Mouse (Mus musculus) myocyte (in vitro differentiated cells): ENCODE data around the gene Fam71e1. TPM values are rescaled to one million over a fixed set of nuclear protein-coding genes. Genes with fewer than 3 reads are reported as not detected.

ENCODE experiments used
- H3K27me3 ChIP-seq: one replicate; pipeline ENCODE4 v1.6.1; 2011; ENCODE audit not compliant: control insufficient read depth, insufficient read depth, insufficient read length
- H3K36me3 ChIP-seq: one replicate; pipeline ENCODE4 v1.6.1; 2011; ENCODE audit not compliant: control insufficient read depth, insufficient read depth
- H3K4me2 ChIP-seq: one replicate; pipeline ENCODE4 v1.6.1; 2011; ENCODE audit warnings: low read depth, control low read depth
- H3K4me3 ChIP-seq: one replicate; pipeline ENCODE4 v1.5.1; 2011; ENCODE audit warnings: mild to moderate bottlenecking, control low read depth, moderate library complexity
- H3K79me2 ChIP-seq: one replicate; pipeline ENCODE4 v1.6.1; 2011; ENCODE audit not compliant: control insufficient read depth, insufficient read depth
- H3ac ChIP-seq: one replicate; pipeline ENCODE4 v1.6.1; 2011; ENCODE audit not compliant: control insufficient read depth, insufficient read length
- CEBPB ChIP-seq: IDR thresholded peaks from 2 replicates; pipeline ENCODE4 v1.6.1; 2011; ENCODE audit warnings: mild to moderate bottlenecking, moderate library complexity; ENCODE audit not compliant: poor library complexity, insufficient read depth, severe bottlenecking
- E2F4 ChIP-seq: IDR thresholded peaks from one replicate; pipeline ENCODE4 v1.6.1; 2011; ENCODE audit warnings: mild to moderate bottlenecking, control low read depth, moderate library complexity; ENCODE audit not compliant: insufficient read depth
- MAX ChIP-seq: IDR thresholded peaks from one replicate; pipeline ENCODE4 v1.6.1; 2011; ENCODE audit warnings: low read depth, mild to moderate bottlenecking, control low read depth
- MYOD1 ChIP-seq, 3 experiments: IDR thresholded peaks; one replicate each; pipeline ENCODE4 v1.6.1; 2011; ENCODE audit warnings: control low read depth in 2 of 3, low read depth in 2 of 3, mild to moderate bottlenecking in 2 of 3, moderate library complexity in 1 of 3; ENCODE audit not compliant: insufficient read length in 2 of 3, control insufficient read depth in 1 of 3
- MYOG ChIP-seq, 3 experiments: IDR thresholded peaks; one replicate each; pipeline ENCODE4 v1.6.1; 2011; ENCODE audit warnings: control low read depth in 2 of 3, low read depth in 2 of 3, mild to moderate bottlenecking in 2 of 3; ENCODE audit not compliant: insufficient read length in 2 of 3, control insufficient read depth in 1 of 3, insufficient read depth in 1 of 3
- POLR2A ChIP-seq: IDR thresholded peaks from one replicate; pipeline ENCODE4 v1.6.1; 2011; ENCODE audit warnings: low read depth, mild to moderate bottlenecking, control low read depth, moderate library complexity; ENCODE audit not compliant: insufficient read length
- POLR2AphosphoS2 ChIP-seq: IDR thresholded peaks from one replicate; pipeline ENCODE4 v1.6.1; 2011; ENCODE audit warnings: low read depth, control low read depth; ENCODE audit not compliant: insufficient read length
- REST ChIP-seq: IDR thresholded peaks from one replicate; pipeline ENCODE4 v1.6.1; 2011; ENCODE audit warnings: mild to moderate bottlenecking, control low read depth, moderate library complexity; ENCODE audit not compliant: insufficient read depth, insufficient read length
- SRF ChIP-seq: IDR thresholded peaks from one replicate; pipeline ENCODE4 v1.6.1; 2011; ENCODE audit warnings: low read depth; ENCODE audit not compliant: control insufficient read depth, insufficient read length
- TCF12 ChIP-seq: IDR thresholded peaks from one replicate; pipeline ENCODE4 v1.6.1; 2011; ENCODE audit warnings: mild to moderate bottlenecking, control low read depth; ENCODE audit not compliant: poor library complexity, insufficient read depth, severe bottlenecking
- TCF3 ChIP-seq: IDR thresholded peaks from one replicate; pipeline ENCODE4 v1.6.1; 2011; ENCODE audit warnings: low read depth, control low read depth; ENCODE audit not compliant: insufficient read length
- USF1 ChIP-seq: IDR thresholded peaks from one replicate; pipeline ENCODE4 v1.6.1; 2011; ENCODE audit warnings: low read depth, mild to moderate bottlenecking, control low read depth, moderate library complexity
- polyA plus RNA-seq: library from polyadenylated mRNA; unstranded; fragments of >200 nt; fragmentation: generic; extraction: Trizol; gene quantifications from one replicate; pipeline ENCODE4 v1.2.1, GENCODE M21; 2012; ENCODE audit warnings: missing spikeins

The Fam71e1 gene
- polyA plus RNA-seq, 1 experiment: 1.7 TPM

GRCm38 (mm10) chr7:44485572-44486195 is 10.7 kb upstream of the Fam71e1 start:
- Histone ChIP-seq H3K79me2 (no peaks in the 10 kb centered on the region), H3K4me2 (no peak overlapping the region), H3K36me3 (no peaks in the 10 kb centered on the region), H3K4me3 (no peak overlapping the region), H3ac (no peak overlapping the region), H3K27me3 (no peaks in the 10 kb centered on the region)
- TF ChIP-seq POLR2A: peak; percentile 13
- no peak for TF ChIP-seq TCF12

- Histone ChIP-seq H3ac (no peak overlapping the region), H3K79me2 (no peaks in the 10 kb centered on the region), H3K27me3 (no peaks in the 10 kb centered on the region), H3K4me3 (no peak overlapping the region), H3K36me3 (no peaks in the 10 kb centered on the region), H3K4me2 (no peak overlapping the region)
- no peak for TF ChIP-seq USF1
- peak in 2 of 3 experiments; percentile 24 to 53 for TF ChIP-seq MYOG (IDR thresholded peaks at IDR 0.05; ENCODE audit: control insufficient read depth in 1 of 3, insufficient read depth in 1 of 3, insufficient read length in 2 of 3, low read depth in 2 of 3)
- no peak for TF ChIP-seq MAX
- TF ChIP-seq TCF12: no peak
- TF ChIP-seq E2F4: no peak
- TF ChIP-seq MYOD1 (IDR thresholded peaks at IDR 0.05; ENCODE audit: control insufficient read depth in 1 of 3, insufficient read length in 2 of 3, low read depth in 2 of 3): peak in 2 of 3 experiments; percentile 33 to 69
- no peak for TF ChIP-seq CEBPB
- TF ChIP-seq SRF: no peak
- no peak for TF ChIP-seq REST
- TF ChIP-seq POLR2A: peak; percentile 63
- TF ChIP-seq TCF3: no peak
- peak; percentile 95 for TF ChIP-seq POLR2AphosphoS2
Measured at GRCm38 (mm10) chr7:44486927-44487575, 9.3 kb upstream of the Fam71e1 start.

GRCm38 (mm10) chr7:44487936-44488335 is 8.4 kb upstream of the Fam71e1 start:
- no peak overlapping the region for H3K4me2 ChIP-seq
- no peaks in the 10 kb centered on the region for H3K36me3 ChIP-seq
- H3K27me3 ChIP-seq: no peaks in the 10 kb centered on the region
- no peak for TF ChIP-seq MAX
- no peak for TF ChIP-seq E2F4
- no peak for TF ChIP-seq POLR2AphosphoS2
- TF ChIP-seq TCF3: no peak
- no peak for TF ChIP-seq SRF
- no peak for TF ChIP-seq USF1
- no peak for TF ChIP-seq REST
- no peak for TF ChIP-seq MYOD1 (IDR thresholded peaks at IDR 0.05; ENCODE audit: control insufficient read depth in 1 of 3, insufficient read length in 2 of 3, low read depth in 2 of 3)
- TF ChIP-seq MYOG (IDR thresholded peaks at IDR 0.05; ENCODE audit: control insufficient read depth in 1 of 3, insufficient read depth in 1 of 3, insufficient read length in 2 of 3, low read depth in 2 of 3): no peak
- TF ChIP-seq CEBPB: no peak
- no peak for TF ChIP-seq TCF12
- no peak for TF ChIP-seq POLR2A
- no peaks in the 10 kb centered on the region for H3K79me2 ChIP-seq
- H3ac ChIP-seq: no peak overlapping the region
- no peak overlapping the region for H3K4me3 ChIP-seq

GRCm38 (mm10) chr7:44488545-44488944 is 7.8 kb upstream of the Fam71e1 start:
- Histone ChIP-seq H3K4me3 (no peak overlapping the region), H3K27me3 (no peaks in the 10 kb centered on the region), H3K4me2 (no peak overlapping the region), H3K36me3 (no peaks in the 10 kb centered on the region), H3K79me2 (no peaks in the 10 kb centered on the region), H3ac (no peak overlapping the region)
- TF ChIP-seq TCF12 (no peak), POLR2A (no peak), USF1 (no peak), TCF3 (no peak), POLR2AphosphoS2 (no peak), REST (no peak), E2F4 (no peak)

- Histone ChIP-seq H3K27me3 (no peaks in the 10 kb centered on the region), H3K4me2 (no peak overlapping the region), H3ac (no peak overlapping the region), H3K79me2 (peaks cover 5% of the 10 kb centered on the region), H3K36me3 (no peaks in the 10 kb centered on the region), H3K4me3 (no peak overlapping the region)
- TF ChIP-seq SRF (no peak), POLR2A (no peak), TCF12 (no peak), CEBPB (no peak), USF1 (no peak), E2F4 (no peak), MYOG (IDR thresholded peaks at IDR 0.05; ENCODE audit: control insufficient read depth in 1 of 3, insufficient read depth in 1 of 3, insufficient read length in 2 of 3, low read depth in 2 of 3) (no peak), REST (no peak), MAX (no peak)
Measured at GRCm38 (mm10) chr7:44490281-44490680, 6.1 kb upstream of the Fam71e1 start.
